Mouse (Mus musculus) ES-E14 (cell line): ENCODE measurements at regions not wholly inside any gene's neighbourhood (a gene's known extent, or its start where the extent isn't known, plus 50 kb on each side); places are given as distances from the start of the nearest gene placed in this dataset.

Source experiments
- HCFC1 ChIP-seq: IDR thresholded peaks from 2 replicates; pipeline ENCODE4 v1.6.1; 2012; ENCODE audit warnings: low read length, inconsistent platforms, borderline replicate concordance; ENCODE audit not compliant: insufficient read depth
- MAFK ChIP-seq: IDR thresholded peaks from 2 replicates; pipeline ENCODE4 v1.6.1; 2014; ENCODE audit warnings: mild to moderate bottlenecking, low read depth, low read length, inconsistent platforms; ENCODE audit not compliant: insufficient read depth
- ZC3H11A ChIP-seq: IDR thresholded peaks from 2 replicates; pipeline ENCODE4 v1.6.1; 2012; ENCODE audit warnings: low read depth, mild to moderate bottlenecking, inconsistent platforms, low read length, borderline replicate concordance

DNA sequence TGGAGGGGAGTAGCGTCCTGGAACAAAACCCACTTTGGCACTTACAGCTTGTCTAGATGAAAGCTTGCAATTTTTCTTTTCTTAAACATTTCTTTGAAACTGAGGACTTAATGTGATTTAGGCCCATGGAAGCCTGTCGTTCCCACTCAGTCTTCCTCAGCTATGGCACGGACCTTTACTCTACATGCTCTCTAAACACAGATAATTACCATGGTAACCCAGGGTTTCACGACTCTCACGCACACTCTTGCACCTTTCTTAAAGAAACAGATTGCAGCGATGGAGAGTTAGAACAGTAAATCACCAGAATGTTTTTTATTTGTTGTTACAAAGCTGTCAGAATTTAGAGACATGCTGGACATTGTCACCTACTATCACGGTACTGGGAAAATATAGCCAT is 195.0 kb downstream of the Fgf9 start:
- TF ChIP-seq MAFK (no peak), HCFC1 (no peak), ZC3H11A (no peak)
